Mouse (Mus musculus) forebrain, postnatal 0 days (tissue): ENCODE measurements at regions not wholly inside any gene's neighbourhood (a gene's known extent, or its start where the extent isn't known, plus 50 kb on each side); places are given as distances from the start of the nearest gene placed in this dataset.
"Not testable (repeated sequence)": the region's sequence is repeated elsewhere in the genome, so short reads cannot be mapped to it uniquely, and the experiment has no call there.

Experiments
- ATAC-seq: fragments of 200-750 bp; cut with Nextera tagmentation; 2 replicates; pipeline ENCODE4 v1.8.0; 2017; ENCODE audit warnings: mild to moderate bottlenecking, moderate library complexity
- DNase-seq: peaks from one replicate; pipeline ENCODE4 v3.0.0-alpha.2; 2015
- H3K27ac ChIP-seq: fragments of 300-500 bp; sonication (generic); 2 replicates; pipeline ENCODE4 v1.5.1; 2014; ENCODE audit warnings: low read depth, mild to moderate bottlenecking, antibody characterized with exemption, low read length, moderate library complexity, mixed read lengths
- H3K27me3 ChIP-seq: fragments of 300-500 bp; sonication (generic); 2 replicates; pipeline ENCODE4 v1.6.1; 2014; ENCODE audit warnings: mild to moderate bottlenecking, low read length, mixed read lengths; ENCODE audit not compliant: insufficient read depth
- H3K36me3 ChIP-seq: fragments of 300-500 bp; sonication (generic); 2 replicates; pipeline ENCODE4 v1.6.1; 2014; ENCODE audit warnings: mild to moderate bottlenecking, moderate library complexity; ENCODE audit not compliant: insufficient read depth
- H3K4me1 ChIP-seq: fragments of 300-500 bp; sonication (generic); 2 replicates; pipeline ENCODE4 v1.6.1; 2014; ENCODE audit warnings: antibody characterized with exemption; ENCODE audit not compliant: insufficient read depth
- H3K4me2 ChIP-seq: fragments of 300-500 bp; sonication (generic); 2 replicates; pipeline ENCODE4 v1.6.1; 2014; ENCODE audit warnings: low read depth, mild to moderate bottlenecking, moderate library complexity
- H3K4me3 ChIP-seq: fragments of 300-500 bp; sonication (generic); 2 replicates; pipeline ENCODE4 v1.5.1; 2014; ENCODE audit warnings: low read depth, low read length, mixed read lengths
- H3K9ac ChIP-seq: fragments of 300-500 bp; sonication (generic); 2 replicates; pipeline ENCODE4 v1.6.1; 2014; ENCODE audit warnings: mild to moderate bottlenecking
- H3K9me3 ChIP-seq: fragments of 300-500 bp; sonication (generic); 2 replicates; pipeline ENCODE4 v1.6.1; 2016; ENCODE audit warnings: low read length
- CTCF ChIP-seq: sonication (generic); IDR thresholded peaks from 2 replicates; pipeline ENCODE4 v1.5.1; 2016; ENCODE audit warnings: antibody characterized with exemption, control low read depth, low read depth
- WGBS: fragments of 180-500 bp; shearing (Covaris S2); extraction: QIAGEN DNeasy Blood & Tissue Kit; methylation state at CpG from one replicate; pipeline ENCODE4 v1.1.7; 2014; 5-methylcytosine and 5-hydroxymethylcytosine counted together

- no peaks in the 10 kb centered on the region for H3K4me1 ChIP-seq
Measured at GRCm38 (mm10) chr1:193506991-193507390, 136.9 kb upstream of the Camk1g start.

GRCm38 (mm10) chr1:193505381-193505780 lies 135.3 kb upstream of the Camk1g start:
- Histone ChIP-seq H3K9ac (no peak overlapping the region), H3K27me3 (no peaks in the 10 kb centered on the region), H3K9me3 (no peaks in the 10 kb centered on the region), H3K36me3 (no peaks in the 10 kb centered on the region), H3K4me2 (no peak overlapping the region), H3K27ac (no peak overlapping the region), H3K4me1 (no peaks in the 10 kb centered on the region), H3K4me3 (no peak overlapping the region)
- WGBS, result 49% methylated on average over 3 of the region's 3 CpGs
- ATAC-seq, result no peak
- no peak for TF ChIP-seq CTCF
- DNase-seq, result no peak

More at GRCm38 (mm10) chr1:193506991-193507390, 136.9 kb upstream of the Camk1g start:
- H3K27ac ChIP-seq, result no peak overlapping the region
- no peaks in the 10 kb centered on the region for H3K27me3 ChIP-seq
- no peak overlapping the region for H3K4me2 ChIP-seq
- H3K36me3 ChIP-seq, result no peaks in the 10 kb centered on the region
- H3K9me3 ChIP-seq, result no peaks in the 10 kb centered on the region
- no peak overlapping the region for H3K9ac ChIP-seq
- WGBS, result 74% methylated on average over 3 of the region's 3 CpGs
- DNase-seq (no peak), ATAC-seq (no peak)
- no peak overlapping the region for H3K4me3 ChIP-seq
- no peak for TF ChIP-seq CTCF

GRCm38 (mm10) chr1:193504611-193505010 lies 134.5 kb upstream of the Camk1g start:
- 48% methylated on average over 3 of the region's 3 CpGs for WGBS
- TF ChIP-seq CTCF, result no peak
- no peaks in the 10 kb centered on the region for H3K27me3 ChIP-seq
- H3K27ac ChIP-seq, result no peak overlapping the region
- no peaks in the 10 kb centered on the region for H3K9me3 ChIP-seq
- ATAC-seq (no peak), DNase-seq (no peak)
- H3K36me3 ChIP-seq, result no peaks in the 10 kb centered on the region
- no peak overlapping the region for H3K4me3 ChIP-seq
- H3K4me1 ChIP-seq, result no peaks in the 10 kb centered on the region
- no peak overlapping the region for H3K9ac ChIP-seq
- no peak overlapping the region for H3K4me2 ChIP-seq

DNA sequence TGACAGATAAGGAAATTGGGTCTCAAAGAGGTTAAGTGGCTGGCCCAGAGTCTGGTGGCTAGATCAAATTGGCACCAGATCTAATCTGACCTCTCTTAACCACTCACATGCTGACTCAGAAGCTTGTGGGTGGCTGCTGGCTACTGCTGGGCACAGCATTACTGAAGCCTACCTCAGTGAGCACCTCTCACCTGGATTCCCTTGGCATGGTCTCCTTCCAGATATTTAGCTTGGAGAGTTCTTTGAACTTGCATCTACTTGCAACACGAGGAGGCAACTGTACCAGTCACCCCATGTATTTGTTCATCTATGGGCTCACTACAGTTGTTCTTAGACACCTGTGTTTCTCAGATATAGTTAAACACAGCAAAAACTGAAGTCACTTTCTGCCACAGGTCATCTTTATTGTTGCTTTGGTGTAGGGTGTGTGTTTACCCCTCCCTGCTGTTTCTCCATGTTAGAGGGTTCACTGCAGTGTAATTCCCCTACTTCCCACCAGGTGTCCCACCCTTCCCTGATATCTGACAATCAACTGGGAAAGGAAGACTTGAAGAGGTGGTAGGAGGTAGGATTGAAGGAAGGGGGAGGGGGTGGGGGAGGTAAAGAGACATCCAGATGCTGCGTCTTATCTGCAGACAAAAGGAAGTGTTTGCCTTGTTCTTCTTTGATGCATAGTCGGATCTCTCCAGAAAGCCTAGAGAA lies 133.7 kb upstream of the Camk1g start:
- Histone ChIP-seq H3K27ac (no peak overlapping the region), H3K4me1 (no peaks in the 10 kb centered on the region), H3K4me3 (no peak overlapping the region), H3K9me3 (no peaks in the 10 kb centered on the region), H3K27me3 (no peaks in the 10 kb centered on the region), H3K36me3 (no peaks in the 10 kb centered on the region), H3K4me2 (no peak overlapping the region), H3K9ac (no peak overlapping the region)
- 36% methylated on average over 3 of the region's 3 CpGs for WGBS
- DNase-seq (peak; percentile 77), ATAC-seq (peak; percentile 61)
- peak; percentile 90 for TF ChIP-seq CTCF

GRCm38 (mm10) chr1:193496265-193497183 lies 126.4 kb upstream of the Camk1g start:
- Histone ChIP-seq H3K36me3 (no peaks in the 10 kb centered on the region), H3K27me3 (no peaks in the 10 kb centered on the region), H3K4me1 (0 out of 2 replicates have a peak, but pooled peaks cover 5% of the 10 kb centered on the region), H3K4me2 (no peak overlapping the region), H3K9me3 (no peaks in the 10 kb centered on the region), H3K9ac (no peak overlapping the region), H3K27ac (no peak overlapping the region), H3K4me3 (no peak overlapping the region)
- WGBS, result 27% methylated on average over 9 of the region's 9 CpGs
- no peak for DNase-seq
- peak; percentile 23 for ATAC-seq
- no peak for TF ChIP-seq CTCF

- ATAC-seq (peak; percentile 74; the same call in 1 of the 2 replicates), DNase-seq (peak; percentile 35)
- Histone ChIP-seq H3K4me3 (no peak overlapping the region), H3K4me1 (no peaks in the 10 kb centered on the region), H3K9ac (no peak overlapping the region), H3K4me2 (no peak overlapping the region), H3K36me3 (no peaks in the 10 kb centered on the region), H3K27me3 (no peaks in the 10 kb centered on the region), H3K9me3 (no peaks in the 10 kb centered on the region), H3K27ac (no peak overlapping the region)
- 35% methylated on average over 6 of the region's 6 CpGs for WGBS
- TF ChIP-seq CTCF, result no peak
Measured at GRCm38 (mm10) chr1:193488039-193488438, 117.9 kb upstream of the Camk1g start.

- not testable (repeated sequence) for H3K9me3 ChIP-seq, H3K4me3 ChIP-seq, ATAC-seq
Measured at GRCm38 (mm10) chr1:193486668-193487067, 116.6 kb upstream of the Camk1g start.

More at GRCm38 (mm10) chr1:193486668-193487067, 116.6 kb upstream of the Camk1g start:
- DNase-seq, H3K9ac ChIP-seq, H3K36me3 ChIP-seq, H3K4me1 ChIP-seq, H3K27me3 ChIP-seq, H3K27ac ChIP-seq, H3K4me2 ChIP-seq: not testable (repeated sequence)
- WGBS, result 0% methylated on average over 2 of the region's 2 CpGs
